Mouse (Mus musculus) B cell, adult 67 days (primary cell): ENCODE measurements around the gene Dhx15. TPM values are rescaled to one million over a fixed set of nuclear protein-coding genes. Genes with fewer than 3 reads are reported as not detected.

Source experiments
- total RNA-seq, 2 experiments: library from RNA; stranded (reverse); gene quantifications; 4 replicates each; pipeline ENCODE4 v1.2.4; 2023

The Dhx15 gene
- 100 to 1,000 TPM; 253 to 259 TPM for total RNA-seq

GRCm38 (mm10) chr5:52190371-52191179 lies at the start of gene Dhx15:
Dhx15 (minus strand) TSS chr5:52190514.

Other genes starting within 250 kb of the Dhx15 start
- not detected for gene Sod3, start 173.3 kb upstream of the Dhx15 start, total RNA-seq